Mouse (Mus musculus) liver, adult 2 months (tissue): ENCODE results near the gene Clip2.

ENCODE experiments used
- CTCF ChIP-seq: fragments of 200-500 bp; IDR thresholded peaks from 2 replicates; pipeline ENCODE4 v1.5.1; 2011; ENCODE audit warnings: low read depth, low read length, control low read depth
- POLR2A ChIP-seq: fragments of 200-500 bp; IDR thresholded peaks from 2 replicates; pipeline ENCODE4 v1.6.1; 2011; ENCODE audit warnings: low read length, control low read depth; ENCODE audit not compliant: insufficient read depth; ENCODE audit errors: extremely low read depth

DNA sequence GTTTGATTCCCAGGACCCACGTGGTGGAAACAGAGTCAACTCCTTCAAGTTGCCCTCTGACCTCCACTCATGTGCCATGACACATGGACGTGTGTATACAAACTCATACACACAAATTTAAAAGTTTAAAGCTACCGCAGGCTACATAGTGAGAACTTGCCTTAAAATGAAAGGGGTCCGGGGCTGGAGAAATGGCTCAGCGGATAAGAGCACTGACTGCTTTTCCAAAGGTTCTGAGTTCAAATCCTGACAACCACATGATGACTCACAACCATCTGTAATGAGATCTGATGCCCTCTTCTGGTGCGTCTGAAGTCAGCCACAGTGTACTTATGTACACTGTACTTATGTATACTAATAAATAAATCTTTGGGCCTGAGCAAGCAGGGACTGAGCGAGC, 93.1 kb downstream of the Clip2 start:
- TF ChIP-seq POLR2A, result no peak
- no peak for TF ChIP-seq CTCF
